Mouse (Mus musculus) testis, postnatal 14 days (tissue): ENCODE data around the gene Nup214.

ENCODE experiments used
- DNase-seq: peaks from one replicate; pipeline ENCODE4 v3.0.0; 2021; ENCODE audit warnings: low spot score

The Nup214 gene

GRCm38 (mm10) chr2:32103557-32103956, 129.3 kb downstream of the Nup214 start:
- no peak for DNase-seq
